Mouse (Mus musculus): ENCODE data around the gene Sprr3.

DNA sequence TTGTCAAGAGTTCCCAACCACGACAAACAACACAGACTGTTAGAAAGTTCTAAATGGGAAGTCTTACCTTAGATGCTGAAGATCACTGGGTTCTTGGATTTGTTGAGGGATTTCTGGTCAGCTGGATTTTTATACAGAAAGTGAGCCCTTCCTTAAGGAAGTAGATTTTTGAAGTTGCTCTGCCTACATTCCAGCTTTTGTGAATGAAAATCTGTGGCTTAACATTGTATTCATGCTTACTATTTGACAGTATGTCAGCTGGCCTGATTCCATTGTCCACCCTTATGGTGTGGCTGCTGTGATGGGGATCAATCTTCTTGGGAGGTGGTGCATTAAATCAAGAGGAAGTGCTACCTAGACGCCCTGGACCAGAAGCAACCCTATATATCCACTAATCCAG lies at the start of gene Sprr3:
- TF ChIP-seq CTCF (conservative IDR thresholded peaks at IDR 0.05; ENCODE audit: low read length) (no peak), NANOG (IDR thresholded peaks at IDR 0.05; ENCODE audit: borderline replicate concordance, low read length) (no peak)

Measured in E14TG2a.4 (cell line).